Mouse (Mus musculus): ENCODE measurements around the gene Pak2.

DNA sequence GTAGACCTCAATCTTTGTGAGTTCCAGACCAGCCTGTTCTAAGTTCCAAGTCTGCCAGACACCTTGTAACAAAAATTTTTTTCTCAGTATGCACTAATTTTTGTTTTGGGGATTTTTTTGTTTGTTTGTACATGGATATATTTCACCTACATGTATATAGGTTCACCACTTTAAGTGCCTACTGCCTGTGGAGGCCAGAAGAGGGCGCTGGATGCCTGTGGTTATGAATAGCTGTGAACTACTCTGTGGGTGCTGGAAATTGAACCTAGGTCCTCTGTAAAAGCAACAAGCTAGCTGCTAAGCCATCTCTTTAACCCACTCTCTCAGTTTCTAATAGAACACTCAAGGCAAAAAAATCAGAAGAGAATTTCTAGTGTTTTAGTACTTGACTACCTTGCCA lies 87.1 kb downstream of the Pak2 start:
- TF ChIP-seq CTCF (IDR thresholded peaks at IDR 0.05; ENCODE audit: low read depth, low read length) (peak; percentile 67), POLR2A (IDR thresholded peaks at IDR 0.05; ENCODE audit: insufficient read depth, low read length) (no peak)
